Mouse (Mus musculus): Measurements from ENCODE around the gene Slc1a1. TPM values are rescaled to one million over a fixed set of nuclear protein-coding genes. Genes with fewer than 3 reads are reported as not detected.
A peak's percentile ranks its signal among the peaks of the same experiment; 100 is the strongest.

Gene Slc1a1
- polyA plus RNA-seq (2015; fragmentation: Nextera tagmentation; extraction: Ambion mirVana), result 0.50 and 0.56 TPM in 2 replicates

- peak; percentile 58; the same call in 1 of the 2 replicates for ATAC-seq (ENCODE audit: insufficient read depth, low FRiP score)
- no peaks in the 10 kb centered on the region for H3K36me3 ChIP-seq (ENCODE audit: control insufficient read depth, insufficient read depth, low read length)
- H3K9ac ChIP-seq (ENCODE audit: low read length), result peak within 1 kb of the TSS; percentile 64
- no peaks in the 10 kb centered on the region for H3K9me3 ChIP-seq (replicated peaks; ENCODE audit: control insufficient read depth, low read length)
- H3K27ac ChIP-seq (ENCODE audit: low read length), result no peak within 1 kb of the TSS
- peaks cover 4% of the 10 kb centered on the region; the same call in 1 of the 2 replicates for H3K4me1 ChIP-seq (ENCODE audit: control insufficient read depth, insufficient read depth, low read length)
- peak within 1 kb of the TSS; percentile 58 for H3K4me3 ChIP-seq (replicated peaks; ENCODE audit: low read length)
- H3K27me3 ChIP-seq (ENCODE audit: control insufficient read depth, insufficient read depth, low read length), result peaks cover 16% of the 10 kb centered on the region
- WGBS, result under 1% methylated on average over 65 of the region's 68 CpGs
- H3K4me2 ChIP-seq (ENCODE audit: low read depth, low read length), result peak within 1 kb of the TSS; percentile 99
Observed at GRCm38 (mm10) chr19:28834798-28835499, at the start of gene Slc1a1. Gene Slc1a1 (plus strand): TSS chr19:28835049.

- Histone ChIP-seq H3K27ac (ENCODE audit: low read length) (no peak overlapping the region), H3K36me3 (ENCODE audit: control insufficient read depth, insufficient read depth, low read length) (no peaks in the 10 kb centered on the region), H3K27me3 (ENCODE audit: control insufficient read depth, insufficient read depth, low read length) (no peaks in the 10 kb centered on the region), H3K9me3 (replicated peaks; ENCODE audit: control insufficient read depth, low read length) (no peaks in the 10 kb centered on the region), H3K4me3 (replicated peaks; ENCODE audit: low read length) (no peak overlapping the region), H3K4me1 (ENCODE audit: control insufficient read depth, insufficient read depth, low read length) (no peaks in the 10 kb centered on the region), H3K9ac (ENCODE audit: low read length) (no peak overlapping the region), H3K4me2 (ENCODE audit: low read depth, low read length) (no peak overlapping the region)
- 73% methylated on average over 1 of the region's 1 CpGs for WGBS
- no peak for ATAC-seq (ENCODE audit: insufficient read depth, low FRiP score)
Observed at GRCm38 (mm10) chr19:28790196-28790595, 44.7 kb upstream of the Slc1a1 start.

- H3K4me2 ChIP-seq (ENCODE audit: low read depth, low read length), result no peak overlapping the region
- WGBS, result 66% methylated on average over 2 of the region's 2 CpGs
- ATAC-seq (ENCODE audit: insufficient read depth, low FRiP score), result no peak
- no peaks in the 10 kb centered on the region for H3K4me1 ChIP-seq (ENCODE audit: control insufficient read depth, insufficient read depth, low read length)
- no peak overlapping the region for H3K27ac ChIP-seq (ENCODE audit: low read length)
- no peak overlapping the region for H3K4me3 ChIP-seq (replicated peaks; ENCODE audit: low read length)
- no peak overlapping the region for H3K9ac ChIP-seq (ENCODE audit: low read length)
- H3K9me3 ChIP-seq (replicated peaks; ENCODE audit: control insufficient read depth, low read length), result no peaks in the 10 kb centered on the region
- H3K36me3 ChIP-seq (ENCODE audit: control insufficient read depth, insufficient read depth, low read length), result no peaks in the 10 kb centered on the region
- H3K27me3 ChIP-seq (ENCODE audit: control insufficient read depth, insufficient read depth, low read length), result no peaks in the 10 kb centered on the region
Observed at GRCm38 (mm10) chr19:28793307-28793706, 41.5 kb upstream of the Slc1a1 start.

GRCm38 (mm10) chr19:28796146-28796848 lies 38.6 kb upstream of the Slc1a1 start:
- Histone ChIP-seq H3K36me3 (ENCODE audit: control insufficient read depth, insufficient read depth, low read length) (no peaks in the 10 kb centered on the region), H3K4me1 (ENCODE audit: control insufficient read depth, insufficient read depth, low read length) (no peaks in the 10 kb centered on the region), H3K27ac (ENCODE audit: low read length) (no peak overlapping the region), H3K27me3 (ENCODE audit: control insufficient read depth, insufficient read depth, low read length) (no peaks in the 10 kb centered on the region), H3K9ac (ENCODE audit: low read length) (no peak overlapping the region), H3K9me3 (replicated peaks; ENCODE audit: control insufficient read depth, low read length) (no peaks in the 10 kb centered on the region), H3K4me2 (ENCODE audit: low read depth, low read length) (no peak overlapping the region), H3K4me3 (replicated peaks; ENCODE audit: low read length) (no peak overlapping the region)
- WGBS, result 63% methylated on average over 5 of the region's 5 CpGs
- no peak for ATAC-seq (ENCODE audit: insufficient read depth, low FRiP score)

DNA sequence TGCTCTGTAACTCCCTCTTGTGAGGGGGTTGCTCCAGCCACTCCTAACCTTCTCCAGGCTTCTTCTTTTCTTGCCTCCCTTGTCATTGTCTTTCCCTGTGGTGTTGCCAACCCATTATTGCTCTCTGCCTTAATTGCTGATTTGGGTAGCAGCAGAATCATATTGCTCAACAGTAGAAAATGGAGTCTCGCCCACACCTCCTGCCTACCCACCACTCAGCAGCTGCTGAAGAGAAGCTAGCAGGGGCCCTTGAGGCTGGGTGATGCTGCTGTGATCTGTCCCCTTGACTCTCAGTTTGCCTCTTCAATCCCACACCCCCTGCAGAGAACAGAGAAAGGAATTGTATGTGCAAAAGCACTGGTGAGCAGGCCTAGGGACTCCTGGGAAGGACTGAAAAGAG lies 37.9 kb upstream of the Slc1a1 start:
- H3K9me3 ChIP-seq (replicated peaks; ENCODE audit: control insufficient read depth, low read length), result no peaks in the 10 kb centered on the region
- H3K4me2 ChIP-seq (ENCODE audit: low read depth, low read length), result no peak overlapping the region
- no peak for ATAC-seq (ENCODE audit: insufficient read depth, low FRiP score)
- H3K27me3 ChIP-seq (ENCODE audit: control insufficient read depth, insufficient read depth, low read length), result no peaks in the 10 kb centered on the region
- H3K4me1 ChIP-seq (ENCODE audit: control insufficient read depth, insufficient read depth, low read length), result no peaks in the 10 kb centered on the region
- 78% methylated on average over 1 of the region's 1 CpGs for WGBS
- no peak overlapping the region for H3K27ac ChIP-seq (ENCODE audit: low read length)
- H3K4me3 ChIP-seq (replicated peaks; ENCODE audit: low read length), result no peak overlapping the region
- no peak overlapping the region for H3K9ac ChIP-seq (ENCODE audit: low read length)
- no peaks in the 10 kb centered on the region for H3K36me3 ChIP-seq (ENCODE audit: control insufficient read depth, insufficient read depth, low read length)

- Histone ChIP-seq H3K4me3 (replicated peaks; ENCODE audit: low read length) (no peak overlapping the region), H3K4me2 (ENCODE audit: low read depth, low read length) (no peak overlapping the region), H3K36me3 (ENCODE audit: control insufficient read depth, insufficient read depth, low read length) (no peaks in the 10 kb centered on the region), H3K9me3 (replicated peaks; ENCODE audit: control insufficient read depth, low read length) (no peaks in the 10 kb centered on the region), H3K4me1 (ENCODE audit: control insufficient read depth, insufficient read depth, low read length) (no peaks in the 10 kb centered on the region), H3K27me3 (ENCODE audit: control insufficient read depth, insufficient read depth, low read length) (no peaks in the 10 kb centered on the region), H3K9ac (ENCODE audit: low read length) (no peak overlapping the region), H3K27ac (ENCODE audit: low read length) (no peak overlapping the region)
- ATAC-seq (ENCODE audit: insufficient read depth, low FRiP score), result no peak
- 82% methylated on average over 6 of the region's 6 CpGs for WGBS
Observed at GRCm38 (mm10) chr19:28797611-28798010, 37.2 kb upstream of the Slc1a1 start.

GRCm38 (mm10) chr19:28800448-28800847 lies 34.4 kb upstream of the Slc1a1 start:
- H3K27ac ChIP-seq (ENCODE audit: low read length), result no peak overlapping the region
- no peaks in the 10 kb centered on the region for H3K27me3 ChIP-seq (ENCODE audit: control insufficient read depth, insufficient read depth, low read length)
- H3K4me3 ChIP-seq (replicated peaks; ENCODE audit: low read length), result no peak overlapping the region
- no peaks in the 10 kb centered on the region for H3K4me1 ChIP-seq (ENCODE audit: control insufficient read depth, insufficient read depth, low read length)
- no peak overlapping the region for H3K9ac ChIP-seq (ENCODE audit: low read length)
- H3K36me3 ChIP-seq (ENCODE audit: control insufficient read depth, insufficient read depth, low read length), result no peaks in the 10 kb centered on the region
- no peaks in the 10 kb centered on the region for H3K9me3 ChIP-seq (replicated peaks; ENCODE audit: control insufficient read depth, low read length)
- WGBS, result 44% methylated on average over 6 of the region's 6 CpGs
- ATAC-seq (ENCODE audit: insufficient read depth, low FRiP score), result no peak
- H3K4me2 ChIP-seq (ENCODE audit: low read depth, low read length), result no peak overlapping the region

DNA sequence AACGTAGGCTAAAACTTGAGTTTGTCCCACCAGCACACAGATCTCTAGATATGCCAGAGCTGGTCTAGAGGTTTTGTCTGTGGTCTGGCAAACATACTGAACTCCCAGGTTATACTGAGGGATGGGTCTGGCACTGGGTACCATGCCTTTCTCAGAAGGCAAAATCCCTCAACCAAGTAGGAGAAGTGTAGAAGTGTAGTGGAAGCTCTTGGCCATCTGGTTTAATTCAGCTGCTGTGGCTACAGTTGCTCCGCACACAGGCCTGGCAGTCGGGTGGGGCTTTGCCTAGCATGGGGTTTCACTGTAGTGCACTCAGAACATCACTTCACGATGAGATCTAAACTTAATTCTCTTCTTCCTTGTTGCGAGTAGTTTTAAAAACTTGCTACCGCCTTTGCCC lies 28.6 kb upstream of the Slc1a1 start:
- Histone ChIP-seq H3K4me3 (replicated peaks; ENCODE audit: low read length) (no peak overlapping the region), H3K4me1 (ENCODE audit: control insufficient read depth, insufficient read depth, low read length) (no peaks in the 10 kb centered on the region), H3K9me3 (replicated peaks; ENCODE audit: control insufficient read depth, low read length) (no peaks in the 10 kb centered on the region), H3K9ac (ENCODE audit: low read length) (no peak overlapping the region), H3K36me3 (ENCODE audit: control insufficient read depth, insufficient read depth, low read length) (no peaks in the 10 kb centered on the region), H3K4me2 (ENCODE audit: low read depth, low read length) (no peak overlapping the region), H3K27ac (ENCODE audit: low read length) (no peak overlapping the region), H3K27me3 (ENCODE audit: control insufficient read depth, insufficient read depth, low read length) (no peaks in the 10 kb centered on the region)
- ATAC-seq (ENCODE audit: insufficient read depth, low FRiP score), result no peak
- 85% methylated on average over 6 of the region's 6 CpGs for WGBS

DNA sequence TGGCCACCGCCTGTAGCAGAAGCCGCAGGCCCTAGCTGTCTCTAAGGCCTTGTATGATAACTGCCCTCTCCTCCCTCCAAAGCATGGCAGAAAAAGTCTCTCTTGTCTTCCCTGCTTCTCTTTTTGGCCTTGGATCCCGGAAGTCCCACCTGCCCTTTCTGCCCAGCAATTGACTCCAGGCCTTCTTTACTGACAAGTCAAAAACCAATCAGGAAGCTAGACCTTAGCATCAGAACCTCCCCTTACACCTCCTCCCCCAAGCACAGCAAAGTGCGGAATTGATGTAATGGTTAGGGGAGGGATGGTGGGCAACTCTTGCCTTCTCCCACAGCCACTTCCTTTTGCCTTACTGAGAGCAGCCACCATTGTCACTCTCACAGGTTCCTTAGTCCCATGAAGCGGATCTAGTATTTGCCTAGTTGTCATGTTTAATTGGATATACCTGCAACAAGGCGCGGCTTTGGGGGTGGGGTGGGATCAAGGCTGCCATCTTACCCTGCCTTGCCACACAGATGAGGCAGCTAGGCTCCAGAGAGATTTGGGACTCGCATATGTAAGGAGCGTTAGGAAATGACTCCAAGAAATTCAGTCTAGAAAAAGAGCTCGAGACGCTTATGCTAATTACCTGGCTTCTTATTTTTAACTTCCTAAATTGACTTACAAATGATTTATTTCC lies 27.9 kb upstream of the Slc1a1 start:
- H3K4me3 ChIP-seq (replicated peaks; ENCODE audit: low read length), result no peak overlapping the region
- H3K4me2 ChIP-seq (ENCODE audit: low read depth, low read length), result no peak overlapping the region
- H3K9ac ChIP-seq (ENCODE audit: low read length), result no peak overlapping the region
- H3K9me3 ChIP-seq (replicated peaks; ENCODE audit: control insufficient read depth, low read length), result no peaks in the 10 kb centered on the region
- H3K4me1 ChIP-seq (ENCODE audit: control insufficient read depth, insufficient read depth, low read length), result no peaks in the 10 kb centered on the region
- H3K27me3 ChIP-seq (ENCODE audit: control insufficient read depth, insufficient read depth, low read length), result no peaks in the 10 kb centered on the region
- H3K36me3 ChIP-seq (ENCODE audit: control insufficient read depth, insufficient read depth, low read length), result no peaks in the 10 kb centered on the region
- no peak overlapping the region for H3K27ac ChIP-seq (ENCODE audit: low read length)
- no peak for ATAC-seq (ENCODE audit: insufficient read depth, low FRiP score)
- WGBS, result 87% methylated on average over 11 of the region's 11 CpGs
